Mouse (Mus musculus) adrenal gland, adult (tissue): ENCODE measurements around the gene 1600002K03Rik.
"Not testable (repeated sequence)": the region's sequence is repeated elsewhere in the genome, so short reads cannot be mapped to it uniquely, and the experiment has no call there.

Experiments
- DNase-seq, 2 experiments: peaks; one replicate each; pipeline ENCODE4 v3.0.0; 2022 to 2023; ENCODE audit warnings: low spot score in 1 of 2; ENCODE audit not compliant: inconsistent age in 2 of 2

Gene 1600002K03Rik

GRCm38 (mm10) chr10:80165392-80166128, 7.2 kb upstream of the 1600002K03Rik start, which contains the start of gene Cirbp:
Gene Cirbp, plus strand, starts transcription at chr10:80165985.
- DNase-seq, result peak; percentile 84 to 91

- DNase-seq, result not testable (repeated sequence)
These were observed 6.6 kb upstream of the 1600002K03Rik start for GRCm38 (mm10) chr10:80166136-80166535.

- DNase-seq, result peak; percentile 98 to 99
These were observed 5.2 kb upstream of the 1600002K03Rik start for GRCm38 (mm10) chr10:80167460-80168037.

- peak; percentile 96 to 98 for DNase-seq
These were observed 4.6 kb upstream of the 1600002K03Rik start for GRCm38 (mm10) chr10:80168038-80168661.

GRCm38 (mm10) chr10:80169070-80169469, 3.7 kb upstream of the 1600002K03Rik start:
- peak in 1 of 2 experiments; percentile 42 for DNase-seq

- DNase-seq, result peak in 1 of 2 experiments; percentile 30
These were observed 3.1 kb upstream of the 1600002K03Rik start for GRCm38 (mm10) chr10:80169651-80170050.

- peak in 1 of 2 experiments; percentile 39 for DNase-seq
These were observed 2.7 kb upstream of the 1600002K03Rik start for GRCm38 (mm10) chr10:80170052-80170451.

- peak in 1 of 2 experiments; percentile 62 for DNase-seq
These were observed 2.1 kb upstream of the 1600002K03Rik start for GRCm38 (mm10) chr10:80170601-80171021.

- DNase-seq, result peak; percentile 29 to 44
These were observed 1.5 kb upstream of the 1600002K03Rik start for GRCm38 (mm10) chr10:80171252-80171651.

GRCm38 (mm10) chr10:80171760-80172526, 801 bp upstream of the 1600002K03Rik start:
- peak; percentile 60 to 72 for DNase-seq

GRCm38 (mm10) chr10:80173358-80173757, 614 bp downstream of the 1600002K03Rik start:
- DNase-seq, result peak in 1 of 2 experiments; percentile 80

- DNase-seq, result peak; percentile 33 to 59
These were observed 1.4 kb downstream of the 1600002K03Rik start for GRCm38 (mm10) chr10:80173955-80174640.

- peak; percentile 54 to 69 for DNase-seq
These were observed 2.0 kb downstream of the 1600002K03Rik start for GRCm38 (mm10) chr10:80174705-80175104.

GRCm38 (mm10) chr10:80175536-80176269, 3.0 kb downstream of the 1600002K03Rik start:
- DNase-seq, result peak in 1 of 2 experiments; percentile 75

GRCm38 (mm10) chr10:80176270-80176834, 3.6 kb downstream of the 1600002K03Rik start:
- peak; percentile 56 to 84 for DNase-seq

- DNase-seq, result peak; percentile 90 to 92
These were observed 4.9 kb downstream of the 1600002K03Rik start for GRCm38 (mm10) chr10:80177441-80178279.

GRCm38 (mm10) chr10:80179068-80180051, 6.6 kb downstream of the 1600002K03Rik start, which contains the start of gene Efna2:
Gene Efna2, plus strand, starts transcription at chr10:80179482.
- peak; percentile 69 to 75 for DNase-seq
